Mouse (Mus musculus): ENCODE measurements around the gene Ccdc187. TPM values are rescaled to one million over a fixed set of nuclear protein-coding genes. Genes with fewer than 3 reads are reported as not detected.

Ccdc187 gene
- polyA plus RNA-seq, 1 experiment: not detected

- peaks cover 10% of the 10 kb centered on the region for H3K4me1 ChIP-seq (ENCODE audit: control insufficient read depth, insufficient read depth, insufficient read length)
- no peaks in the 10 kb centered on the region for H3K36me3 ChIP-seq (ENCODE audit: control insufficient read depth, insufficient read depth, low read length)
- WGBS: 36% methylated on average over 5 of the region's 5 CpGs
- H3K27me3 ChIP-seq (ENCODE audit: control insufficient read depth, insufficient read depth, low read length): no peaks in the 10 kb centered on the region
- no peak for DNase-seq (ENCODE audit: low read depth in 1 of 2, low spot score in 2 of 2)
- no peak overlapping the region for H3K27ac ChIP-seq (ENCODE audit: insufficient read depth, low read length)
- TF ChIP-seq POLR2A (IDR thresholded peaks at IDR 0.05; ENCODE audit: low read depth, low read length): no peak
- no peak for TF ChIP-seq CTCF (IDR thresholded peaks at IDR 0.05; ENCODE audit: extremely low read depth, insufficient read depth, insufficient read length, insufficient replicate concordance)
- H3K4me3 ChIP-seq (ENCODE audit: extremely low read depth, insufficient read depth, insufficient read length): no peak overlapping the region
These were observed 17.6 kb upstream of the Ccdc187 start for GRCm38 (mm10) chr2:26311936-26312335.

- peaks cover 5% of the 10 kb centered on the region; the same call in 1 of the 2 replicates for H3K4me1 ChIP-seq (ENCODE audit: control insufficient read depth, insufficient read depth, insufficient read length)
- H3K27me3 ChIP-seq (ENCODE audit: control insufficient read depth, insufficient read depth, low read length): no peaks in the 10 kb centered on the region
- TF ChIP-seq CTCF (IDR thresholded peaks at IDR 0.05; ENCODE audit: extremely low read depth, insufficient read depth, insufficient read length, insufficient replicate concordance) (no peak), POLR2A (IDR thresholded peaks at IDR 0.05; ENCODE audit: low read depth, low read length) (no peak)
- H3K27ac ChIP-seq (ENCODE audit: insufficient read depth, low read length): no peak overlapping the region
- no peak overlapping the region for H3K4me3 ChIP-seq (ENCODE audit: extremely low read depth, insufficient read depth, insufficient read length)
- DNase-seq (ENCODE audit: low read depth in 1 of 2, low spot score in 2 of 2): no peak
- WGBS: 77% methylated on average over 10 of the region's 10 CpGs
- no peaks in the 10 kb centered on the region for H3K36me3 ChIP-seq (ENCODE audit: control insufficient read depth, insufficient read depth, low read length)
These were observed 15.4 kb upstream of the Ccdc187 start for GRCm38 (mm10) chr2:26309739-26310138.

GRCm38 (mm10) chr2:26306702-26307101, 12.3 kb upstream of the Ccdc187 start:
- WGBS: 84% methylated on average over 3 of the region's 3 CpGs
- Histone ChIP-seq H3K4me3 (ENCODE audit: extremely low read depth, insufficient read depth, insufficient read length) (no peak overlapping the region), H3K27ac (ENCODE audit: insufficient read depth, low read length) (no peak overlapping the region), H3K27me3 (ENCODE audit: control insufficient read depth, insufficient read depth, low read length) (no peaks in the 10 kb centered on the region), H3K4me1 (ENCODE audit: control insufficient read depth, insufficient read depth, insufficient read length) (peaks cover 2% of the 10 kb centered on the region; the same call in 1 of the 2 replicates), H3K36me3 (ENCODE audit: control insufficient read depth, insufficient read depth, low read length) (no peaks in the 10 kb centered on the region)
- TF ChIP-seq POLR2A (IDR thresholded peaks at IDR 0.05; ENCODE audit: low read depth, low read length): no peak
- no peak for TF ChIP-seq CTCF (IDR thresholded peaks at IDR 0.05; ENCODE audit: extremely low read depth, insufficient read depth, insufficient read length, insufficient replicate concordance)
- DNase-seq (ENCODE audit: low read depth in 1 of 2, low spot score in 2 of 2): no peak

- H3K36me3 ChIP-seq (ENCODE audit: control insufficient read depth, insufficient read depth, low read length): no peaks in the 10 kb centered on the region
- no peaks in the 10 kb centered on the region for H3K27me3 ChIP-seq (ENCODE audit: control insufficient read depth, insufficient read depth, low read length)
- WGBS: 87% methylated on average over 2 of the region's 2 CpGs
- TF ChIP-seq CTCF (IDR thresholded peaks at IDR 0.05; ENCODE audit: extremely low read depth, insufficient read depth, insufficient read length, insufficient replicate concordance): no peak
- TF ChIP-seq POLR2A (IDR thresholded peaks at IDR 0.05; ENCODE audit: low read depth, low read length): no peak
- H3K4me3 ChIP-seq (ENCODE audit: extremely low read depth, insufficient read depth, insufficient read length): no peak overlapping the region
- H3K4me1 ChIP-seq (ENCODE audit: control insufficient read depth, insufficient read depth, insufficient read length): no peaks in the 10 kb centered on the region
- no peak overlapping the region for H3K27ac ChIP-seq (ENCODE audit: insufficient read depth, low read length)
- DNase-seq (ENCODE audit: low read depth in 1 of 2, low spot score in 2 of 2): no peak
These were observed 11.2 kb upstream of the Ccdc187 start for GRCm38 (mm10) chr2:26305555-26305954.

GRCm38 (mm10) chr2:26304711-26305110, 10.4 kb upstream of the Ccdc187 start:
- Histone ChIP-seq H3K4me1 (ENCODE audit: control insufficient read depth, insufficient read depth, insufficient read length) (no peaks in the 10 kb centered on the region), H3K4me3 (ENCODE audit: extremely low read depth, insufficient read depth, insufficient read length) (no peak overlapping the region), H3K36me3 (ENCODE audit: control insufficient read depth, insufficient read depth, low read length) (no peaks in the 10 kb centered on the region), H3K27ac (ENCODE audit: insufficient read depth, low read length) (no peak overlapping the region), H3K27me3 (ENCODE audit: control insufficient read depth, insufficient read depth, low read length) (no peaks in the 10 kb centered on the region)
- TF ChIP-seq POLR2A (IDR thresholded peaks at IDR 0.05; ENCODE audit: low read depth, low read length) (no peak), CTCF (IDR thresholded peaks at IDR 0.05; ENCODE audit: extremely low read depth, insufficient read depth, insufficient read length, insufficient replicate concordance) (no peak)
- no peak for DNase-seq (ENCODE audit: low read depth in 1 of 2, low spot score in 2 of 2)
- 26% methylated on average over 1 of the region's 1 CpGs for WGBS

- 91% methylated on average over 10 of the region's 10 CpGs for WGBS
- no peaks in the 10 kb centered on the region for H3K4me1 ChIP-seq (ENCODE audit: control insufficient read depth, insufficient read depth, insufficient read length)
- no peaks in the 10 kb centered on the region for H3K27me3 ChIP-seq (ENCODE audit: control insufficient read depth, insufficient read depth, low read length)
- no peak for DNase-seq (ENCODE audit: low read depth in 1 of 2, low spot score in 2 of 2)
- H3K36me3 ChIP-seq (ENCODE audit: control insufficient read depth, insufficient read depth, low read length): no peaks in the 10 kb centered on the region
- H3K27ac ChIP-seq (ENCODE audit: insufficient read depth, low read length): no peak overlapping the region
- TF ChIP-seq POLR2A (IDR thresholded peaks at IDR 0.05; ENCODE audit: low read depth, low read length) (no peak), CTCF (IDR thresholded peaks at IDR 0.05; ENCODE audit: extremely low read depth, insufficient read depth, insufficient read length, insufficient replicate concordance) (no peak)
- H3K4me3 ChIP-seq (ENCODE audit: extremely low read depth, insufficient read depth, insufficient read length): no peak overlapping the region
These were observed 7.7 kb upstream of the Ccdc187 start for GRCm38 (mm10) chr2:26302005-26302503.

GRCm38 (mm10) chr2:26300808-26301174, 6.4 kb upstream of the Ccdc187 start:
- DNase-seq (ENCODE audit: low read depth in 1 of 2, low spot score in 2 of 2): peak in 1 of 2 experiments; percentile 73
- Histone ChIP-seq H3K4me1 (ENCODE audit: control insufficient read depth, insufficient read depth, insufficient read length) (no peaks in the 10 kb centered on the region), H3K4me3 (ENCODE audit: extremely low read depth, insufficient read depth, insufficient read length) (no peak overlapping the region), H3K27me3 (ENCODE audit: control insufficient read depth, insufficient read depth, low read length) (no peaks in the 10 kb centered on the region), H3K27ac (ENCODE audit: insufficient read depth, low read length) (no peak overlapping the region), H3K36me3 (ENCODE audit: control insufficient read depth, insufficient read depth, low read length) (no peaks in the 10 kb centered on the region)
- no peak for TF ChIP-seq POLR2A (IDR thresholded peaks at IDR 0.05; ENCODE audit: low read depth, low read length)
- TF ChIP-seq CTCF (IDR thresholded peaks at IDR 0.05; ENCODE audit: extremely low read depth, insufficient read depth, insufficient read length, insufficient replicate concordance): peak; percentile 79; the same call in 1 of the 2 replicates
- WGBS: 3% methylated on average over 3 of the region's 3 CpGs
